Mouse (Mus musculus) heart, embryonic 10.5 days (tissue): ENCODE measurements at regions not wholly inside any gene's neighbourhood (a gene's known extent, or its start where the extent isn't known, plus 50 kb on each side); places are given as distances from the start of the nearest gene placed in this dataset.

Experiments
- DNase-seq: peaks from one replicate; pipeline ENCODE4 v3.0.0-alpha.2; 2017; ENCODE audit warnings: low spot score
- H3K27ac ChIP-seq: fragments of 300-500 bp; sonication (generic); 2 replicates; pipeline ENCODE4 v1.5.1; 2016; ENCODE audit warnings: mild to moderate bottlenecking
- H3K27me3 ChIP-seq: fragments of 300-500 bp; sonication (generic); 2 replicates; pipeline ENCODE4 v1.6.1; 2016; ENCODE audit warnings: mild to moderate bottlenecking; ENCODE audit not compliant: poor library complexity, insufficient read depth, severe bottlenecking
- H3K36me3 ChIP-seq: fragments of 300-500 bp; sonication (generic); 2 replicates; pipeline ENCODE4 v1.6.1; 2016; ENCODE audit warnings: mild to moderate bottlenecking, moderate library complexity
- H3K4me1 ChIP-seq: fragments of 300-500 bp; sonication (generic); 2 replicates; pipeline ENCODE4 v1.6.1; 2016; ENCODE audit warnings: mild to moderate bottlenecking
- H3K4me3 ChIP-seq: fragments of 300-500 bp; sonication (generic); 2 replicates; pipeline ENCODE4 v1.5.1; 2016; ENCODE audit warnings: mild to moderate bottlenecking, moderate library complexity
- H3K9me3 ChIP-seq: fragments of 300-500 bp; sonication (generic); 2 replicates; pipeline ENCODE4 v1.6.1; 2016; ENCODE audit warnings: mild to moderate bottlenecking, moderate library complexity
- WGBS: fragments of 180-500 bp; shearing (Covaris S2); methylation state at CpG from one replicate; pipeline ENCODE4 v1.1.7; 2016; 5-methylcytosine and 5-hydroxymethylcytosine counted together

GRCm38 (mm10) chr1:41286221-41286620 lies 480.8 kb downstream of the Tmem182 start:
- 88% methylated on average over 9 of the region's 9 CpGs for WGBS
- no peaks in the 10 kb centered on the region for H3K27me3 ChIP-seq
- no peaks in the 10 kb centered on the region for H3K36me3 ChIP-seq

GRCm38 (mm10) chr1:41326861-41327480 lies 521.6 kb downstream of the Tmem182 start:
- H3K36me3 ChIP-seq: no peaks in the 10 kb centered on the region
- H3K4me1 ChIP-seq: no peaks in the 10 kb centered on the region
- 55% methylated on average over 3 of the region's 3 CpGs for WGBS
- H3K27me3 ChIP-seq: no peaks in the 10 kb centered on the region
- no peak for DNase-seq
- H3K9me3 ChIP-seq: no peaks in the 10 kb centered on the region
- no peak overlapping the region for H3K4me3 ChIP-seq
- H3K27ac ChIP-seq: no peak overlapping the region

More at GRCm38 (mm10) chr1:41286221-41286620, 480.8 kb downstream of the Tmem182 start:
- no peak for DNase-seq
- Histone ChIP-seq H3K4me3 (no peak overlapping the region), H3K4me1 (no peaks in the 10 kb centered on the region), H3K27ac (no peak overlapping the region), H3K9me3 (no peaks in the 10 kb centered on the region)

GRCm38 (mm10) chr1:41349798-41350758 lies 544.7 kb downstream of the Tmem182 start:
- H3K4me3 ChIP-seq: no peak overlapping the region
- no peaks in the 10 kb centered on the region for H3K36me3 ChIP-seq
- WGBS: 79% methylated on average over 16 of the region's 16 CpGs
- no peaks in the 10 kb centered on the region for H3K9me3 ChIP-seq
- DNase-seq: no peak
- no peak overlapping the region for H3K27ac ChIP-seq
- no peaks in the 10 kb centered on the region for H3K27me3 ChIP-seq
- no peaks in the 10 kb centered on the region for H3K4me1 ChIP-seq

GRCm38 (mm10) chr1:41359061-41359460 lies 553.7 kb downstream of the Tmem182 start:
- no peaks in the 10 kb centered on the region for H3K27me3 ChIP-seq
- WGBS: 56% methylated on average over 4 of the region's 4 CpGs
- no peak for DNase-seq
- H3K27ac ChIP-seq: no peak overlapping the region
- no peaks in the 10 kb centered on the region for H3K9me3 ChIP-seq
- H3K4me3 ChIP-seq: no peak overlapping the region
- no peaks in the 10 kb centered on the region for H3K4me1 ChIP-seq
- H3K36me3 ChIP-seq: no peaks in the 10 kb centered on the region

GRCm38 (mm10) chr1:41361512-41361911 lies 556.1 kb downstream of the Tmem182 start:
- H3K9me3 ChIP-seq: no peaks in the 10 kb centered on the region
- no peaks in the 10 kb centered on the region for H3K27me3 ChIP-seq
- H3K4me1 ChIP-seq: no peaks in the 10 kb centered on the region
- H3K36me3 ChIP-seq: no peaks in the 10 kb centered on the region
- 85% methylated on average over 3 of the region's 3 CpGs for WGBS
- H3K27ac ChIP-seq: no peak overlapping the region
- no peak overlapping the region for H3K4me3 ChIP-seq
- no peak for DNase-seq

- Histone ChIP-seq H3K36me3 (no peaks in the 10 kb centered on the region), H3K4me1 (peaks cover 4% of the 10 kb centered on the region; the same call in 1 of the 2 replicates), H3K9me3 (no peaks in the 10 kb centered on the region), H3K4me3 (no peak overlapping the region), H3K27ac (no peak overlapping the region), H3K27me3 (no peaks in the 10 kb centered on the region)
- WGBS: 89% methylated on average over 4 of the region's 4 CpGs
- no peak for DNase-seq
Observed at GRCm38 (mm10) chr1:41380013-41380412, 574.6 kb downstream of the Tmem182 start.

GRCm38 (mm10) chr1:41381487-41381886 lies 576.1 kb downstream of the Tmem182 start:
- Histone ChIP-seq H3K4me3 (no peak overlapping the region), H3K4me1 (peaks cover 4% of the 10 kb centered on the region; the same call in 1 of the 2 replicates), H3K9me3 (no peaks in the 10 kb centered on the region), H3K36me3 (no peaks in the 10 kb centered on the region), H3K27ac (no peak overlapping the region), H3K27me3 (no peaks in the 10 kb centered on the region)
- DNase-seq: no peak
- 77% methylated on average over 7 of the region's 7 CpGs for WGBS

- no peak for DNase-seq
- no peak overlapping the region for H3K27ac ChIP-seq
- H3K27me3 ChIP-seq: no peaks in the 10 kb centered on the region
- WGBS: 34% methylated on average over 1 of the region's 1 CpGs
- H3K4me1 ChIP-seq: peaks cover 8% of the 10 kb centered on the region
- no peak overlapping the region for H3K4me3 ChIP-seq
- H3K36me3 ChIP-seq: no peaks in the 10 kb centered on the region
- H3K9me3 ChIP-seq: no peaks in the 10 kb centered on the region
Observed at GRCm38 (mm10) chr1:41384731-41385130, 579.3 kb downstream of the Tmem182 start.

- H3K4me3 ChIP-seq: no peak overlapping the region
- H3K27ac ChIP-seq: no peak overlapping the region
- peaks cover 18% of the 10 kb centered on the region for H3K4me1 ChIP-seq
- no peak for DNase-seq
- WGBS: 39% methylated on average over 4 of the region's 4 CpGs
- H3K27me3 ChIP-seq: no peaks in the 10 kb centered on the region
- H3K36me3 ChIP-seq: no peaks in the 10 kb centered on the region
- no peaks in the 10 kb centered on the region for H3K9me3 ChIP-seq
Observed at GRCm38 (mm10) chr1:41386435-41386834, 581.0 kb downstream of the Tmem182 start.

- peaks cover 14% of the 10 kb centered on the region for H3K4me1 ChIP-seq
- peak; percentile 95 for DNase-seq
- H3K9me3 ChIP-seq: no peaks in the 10 kb centered on the region
- WGBS: 20% methylated on average over 11 of the region's 11 CpGs
- H3K27ac ChIP-seq: peak overlapping the region; percentile 86
- no peaks in the 10 kb centered on the region for H3K36me3 ChIP-seq
- no peaks in the 10 kb centered on the region for H3K27me3 ChIP-seq
- H3K4me3 ChIP-seq: no peak overlapping the region
Observed at GRCm38 (mm10) chr1:41390102-41390884, 584.9 kb downstream of the Tmem182 start.

GRCm38 (mm10) chr1:41391071-41391470 lies 585.7 kb downstream of the Tmem182 start:
- H3K27ac ChIP-seq: peak overlapping the region; percentile 86; the same call in 1 of the 2 replicates
- WGBS: 88% methylated on average over 7 of the region's 7 CpGs
- no peak for DNase-seq
- H3K36me3 ChIP-seq: no peaks in the 10 kb centered on the region
- H3K4me3 ChIP-seq: no peak overlapping the region
- no peaks in the 10 kb centered on the region for H3K27me3 ChIP-seq
- no peaks in the 10 kb centered on the region for H3K9me3 ChIP-seq
- peaks cover 14% of the 10 kb centered on the region for H3K4me1 ChIP-seq

- Histone ChIP-seq H3K4me1 (peaks cover 14% of the 10 kb centered on the region), H3K27ac (no peak overlapping the region), H3K4me3 (no peak overlapping the region), H3K36me3 (no peaks in the 10 kb centered on the region), H3K27me3 (no peaks in the 10 kb centered on the region), H3K9me3 (no peaks in the 10 kb centered on the region)
- WGBS: 82% methylated on average over 4 of the region's 4 CpGs
- no peak for DNase-seq
Observed at GRCm38 (mm10) chr1:41393287-41393686, 587.9 kb downstream of the Tmem182 start.
